Mouse (Mus musculus) ES-E14 (cell line): ENCODE measurements around the gene Pakap.

Experiments
- CHD2 ChIP-seq: IDR thresholded peaks from 2 replicates; pipeline ENCODE4 v1.6.1; 2014; ENCODE audit warnings: mild to moderate bottlenecking, low read depth, low read length, inconsistent platforms
- MAFK ChIP-seq: IDR thresholded peaks from 2 replicates; pipeline ENCODE4 v1.6.1; 2014; ENCODE audit warnings: mild to moderate bottlenecking, low read depth, low read length, inconsistent platforms; ENCODE audit not compliant: insufficient read depth

- TF ChIP-seq CHD2 (no peak), MAFK (no peak)
These were observed 221.1 kb downstream of the Pakap start for GRCm38 (mm10) chr4:57789118-57789517.
